Mouse (Mus musculus): ENCODE data around the gene Sik1. TPM values are rescaled to one million over a fixed set of nuclear protein-coding genes. Genes with fewer than 3 reads are reported as not detected.

Sik1 gene
- polyA plus RNA-seq, 1 experiment from 2014 or later: 18.6 TPM

DNA sequence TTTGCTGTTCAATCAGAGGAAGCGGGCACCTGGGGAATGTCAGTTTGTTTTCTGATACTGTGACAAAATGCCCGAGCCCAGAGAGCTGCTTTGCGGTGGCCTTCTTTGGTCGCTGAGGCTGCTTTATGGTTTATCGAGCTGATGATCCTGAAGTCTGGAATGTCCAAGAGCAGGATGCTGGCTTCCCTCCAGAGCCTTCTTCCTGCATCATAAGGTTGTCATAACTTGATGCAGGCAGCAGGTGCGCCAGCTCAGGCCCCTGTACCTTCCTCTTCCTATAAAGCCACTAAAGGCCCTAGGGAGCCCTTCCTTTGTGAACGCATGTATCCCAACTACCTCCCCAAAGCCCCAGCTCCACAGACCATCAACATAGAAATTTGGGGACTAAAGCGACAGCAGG is 5.3 kb upstream of the Sik1 start:
- Histone ChIP-seq H3K27ac (ENCODE audit: low read depth, low read length) (no peak overlapping the region), H3K9ac (replicated peaks; ENCODE audit: low read depth, low read length) (no peak overlapping the region), H3K9me3 (ENCODE audit: control insufficient read depth, low read length) (no peaks in the 10 kb centered on the region), H3K4me3 (ENCODE audit: low read depth, low read length) (no peak overlapping the region), H3K4me1 (ENCODE audit: control insufficient read depth, insufficient read depth, low read length) (0 out of 2 replicates have a peak, but pooled peaks cover 3% of the 10 kb centered on the region), H3K4me2 (ENCODE audit: low read depth, low read length) (no peak overlapping the region), H3K36me3 (ENCODE audit: control insufficient read depth, insufficient read depth, low read length) (no peaks in the 10 kb centered on the region), H3K27me3 (ENCODE audit: control insufficient read depth, insufficient read depth, low read length) (no peaks in the 10 kb centered on the region)
- no peak for ATAC-seq (ENCODE audit: low read depth)
- 94% methylated on average over 8 of the region's 8 CpGs for WGBS

DNA sequence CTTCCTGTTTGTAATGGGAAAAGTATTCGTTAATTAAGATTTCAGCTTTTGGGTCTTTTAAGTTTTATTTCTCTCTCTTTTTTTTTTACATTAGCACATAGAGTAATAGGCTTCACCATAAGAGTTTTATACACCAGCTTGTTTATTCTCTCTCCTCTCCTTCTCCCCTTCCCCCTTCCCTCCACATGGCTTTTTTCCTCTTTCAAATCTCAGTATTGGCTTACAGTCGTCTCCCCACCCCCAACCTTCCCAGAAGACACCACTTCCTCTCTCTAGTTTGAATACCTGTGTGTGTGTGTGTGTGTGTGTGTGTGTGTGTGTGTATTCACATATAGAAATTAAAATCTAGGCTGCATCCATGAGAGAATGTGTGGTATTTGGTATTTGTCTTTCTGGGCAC is 3.8 kb upstream of the Sik1 start:
- H3K4me3 ChIP-seq (ENCODE audit: low read depth, low read length): no peak overlapping the region
- H3K27me3 ChIP-seq (ENCODE audit: control insufficient read depth, insufficient read depth, low read length): no peaks in the 10 kb centered on the region
- no peak overlapping the region for H3K9ac ChIP-seq (replicated peaks; ENCODE audit: low read depth, low read length)
- no peaks in the 10 kb centered on the region for H3K9me3 ChIP-seq (ENCODE audit: control insufficient read depth, low read length)
- ATAC-seq (ENCODE audit: low read depth): no peak
- H3K27ac ChIP-seq (ENCODE audit: low read depth, low read length): no peak overlapping the region
- WGBS: 54% methylated on average over 2 of the region's 2 CpGs
- H3K4me1 ChIP-seq (ENCODE audit: control insufficient read depth, insufficient read depth, low read length): 0 out of 2 replicates have a peak, but pooled peaks cover 3% of the 10 kb centered on the region
- H3K36me3 ChIP-seq (ENCODE audit: control insufficient read depth, insufficient read depth, low read length): no peaks in the 10 kb centered on the region
- H3K4me2 ChIP-seq (ENCODE audit: low read depth, low read length): no peak overlapping the region

DNA sequence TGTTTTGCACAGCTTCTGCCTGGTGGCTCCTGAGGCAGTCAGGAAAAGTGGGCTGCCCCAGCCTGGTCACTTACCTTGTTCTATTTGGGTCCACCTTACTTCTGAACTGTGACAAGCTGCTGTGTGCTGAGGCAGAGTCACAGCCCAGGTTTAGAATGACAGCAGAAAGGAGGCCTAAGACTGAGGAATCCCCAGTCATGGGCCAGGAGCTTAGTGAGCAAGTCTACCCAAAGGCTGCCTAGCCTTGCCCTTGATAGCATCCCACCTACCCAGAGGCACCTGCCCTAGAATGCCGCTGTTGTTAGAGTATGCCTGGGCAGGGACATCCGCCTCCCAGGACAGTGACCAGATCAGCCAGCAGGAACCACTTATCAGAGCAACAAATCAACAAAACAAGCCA is 3.2 kb upstream of the Sik1 start:
- Histone ChIP-seq H3K4me1 (ENCODE audit: control insufficient read depth, insufficient read depth, low read length) (peaks cover 6% of the 10 kb centered on the region; the same call in 1 of the 2 replicates), H3K27me3 (ENCODE audit: control insufficient read depth, insufficient read depth, low read length) (no peaks in the 10 kb centered on the region), H3K4me2 (ENCODE audit: low read depth, low read length) (no peak overlapping the region), H3K27ac (ENCODE audit: low read depth, low read length) (no peak overlapping the region), H3K9ac (replicated peaks; ENCODE audit: low read depth, low read length) (no peak overlapping the region), H3K9me3 (ENCODE audit: control insufficient read depth, low read length) (no peaks in the 10 kb centered on the region), H3K36me3 (ENCODE audit: control insufficient read depth, insufficient read depth, low read length) (no peaks in the 10 kb centered on the region), H3K4me3 (ENCODE audit: low read depth, low read length) (no peak overlapping the region)
- WGBS: 93% methylated on average over 2 of the region's 2 CpGs
- ATAC-seq (ENCODE audit: low read depth): no peak

DNA sequence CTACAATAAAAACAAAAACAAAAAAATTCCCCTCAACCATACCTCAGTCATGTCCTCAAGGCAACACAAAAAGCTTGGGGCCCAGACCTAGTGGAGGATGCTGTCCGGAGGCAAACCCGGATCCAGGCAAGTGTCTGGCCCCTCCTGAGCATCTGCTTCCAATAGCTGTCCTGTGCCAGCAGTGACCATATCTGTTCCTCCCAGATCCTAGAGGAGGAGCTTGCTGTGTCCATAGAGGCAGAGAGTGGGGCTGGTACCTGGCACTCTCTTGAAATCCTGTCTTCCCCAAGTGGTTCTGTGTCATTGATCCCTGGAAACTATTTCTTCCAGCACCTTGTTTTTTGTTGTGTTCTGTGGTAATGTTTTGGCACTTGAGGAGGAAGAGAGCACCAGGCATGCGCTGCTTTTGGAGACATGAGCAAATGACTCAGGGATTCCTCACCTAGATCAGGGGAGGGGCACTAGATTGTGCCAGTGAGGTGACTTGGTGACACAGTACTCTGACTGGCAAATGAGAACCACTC is 2.4 kb upstream of the Sik1 start:
- Histone ChIP-seq H3K27ac (ENCODE audit: low read depth, low read length) (no peak overlapping the region), H3K9me3 (ENCODE audit: control insufficient read depth, low read length) (no peaks in the 10 kb centered on the region), H3K9ac (replicated peaks; ENCODE audit: low read depth, low read length) (no peak overlapping the region), H3K36me3 (ENCODE audit: control insufficient read depth, insufficient read depth, low read length) (no peaks in the 10 kb centered on the region), H3K27me3 (ENCODE audit: control insufficient read depth, insufficient read depth, low read length) (no peaks in the 10 kb centered on the region), H3K4me3 (ENCODE audit: low read depth, low read length) (no peak overlapping the region), H3K4me2 (ENCODE audit: low read depth, low read length) (no peak overlapping the region), H3K4me1 (ENCODE audit: control insufficient read depth, insufficient read depth, low read length) (peaks cover 14% of the 10 kb centered on the region; the same call in 1 of the 2 replicates)
- WGBS: 91% methylated on average over 3 of the region's 3 CpGs
- ATAC-seq (ENCODE audit: low read depth): no peak

DNA sequence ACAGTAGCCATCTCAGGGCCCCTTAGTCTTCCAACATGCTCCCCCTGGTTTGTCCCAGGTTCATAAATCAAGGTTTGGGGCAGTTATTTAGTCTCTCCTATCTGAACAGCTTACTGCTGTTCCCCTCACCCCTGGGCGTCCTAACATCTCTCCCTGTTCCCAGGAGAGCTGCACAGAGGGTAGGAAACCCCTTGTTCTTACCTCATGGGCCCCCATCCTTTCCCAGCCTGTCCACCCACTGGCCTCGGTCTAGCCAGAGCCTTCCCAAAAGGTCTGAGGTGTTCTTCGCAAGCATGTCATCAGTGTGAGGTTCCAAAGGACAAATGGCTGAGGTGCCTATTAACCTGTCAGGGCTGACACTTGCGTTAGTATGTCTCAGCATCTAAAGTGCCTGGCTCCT is 1.6 kb upstream of the Sik1 start:
- H3K9ac ChIP-seq (replicated peaks; ENCODE audit: low read depth, low read length): no peak overlapping the region
- peaks cover 18% of the 10 kb centered on the region; the same call in 1 of the 2 replicates for H3K4me1 ChIP-seq (ENCODE audit: control insufficient read depth, insufficient read depth, low read length)
- no peak overlapping the region for H3K27ac ChIP-seq (ENCODE audit: low read depth, low read length)
- no peak overlapping the region for H3K4me3 ChIP-seq (ENCODE audit: low read depth, low read length)
- no peak for ATAC-seq (ENCODE audit: low read depth)
- no peaks in the 10 kb centered on the region for H3K27me3 ChIP-seq (ENCODE audit: control insufficient read depth, insufficient read depth, low read length)
- no peak overlapping the region for H3K4me2 ChIP-seq (ENCODE audit: low read depth, low read length)
- H3K36me3 ChIP-seq (ENCODE audit: control insufficient read depth, insufficient read depth, low read length): no peaks in the 10 kb centered on the region
- 83% methylated on average over 4 of the region's 4 CpGs for WGBS
- no peaks in the 10 kb centered on the region for H3K9me3 ChIP-seq (ENCODE audit: control insufficient read depth, low read length)

DNA sequence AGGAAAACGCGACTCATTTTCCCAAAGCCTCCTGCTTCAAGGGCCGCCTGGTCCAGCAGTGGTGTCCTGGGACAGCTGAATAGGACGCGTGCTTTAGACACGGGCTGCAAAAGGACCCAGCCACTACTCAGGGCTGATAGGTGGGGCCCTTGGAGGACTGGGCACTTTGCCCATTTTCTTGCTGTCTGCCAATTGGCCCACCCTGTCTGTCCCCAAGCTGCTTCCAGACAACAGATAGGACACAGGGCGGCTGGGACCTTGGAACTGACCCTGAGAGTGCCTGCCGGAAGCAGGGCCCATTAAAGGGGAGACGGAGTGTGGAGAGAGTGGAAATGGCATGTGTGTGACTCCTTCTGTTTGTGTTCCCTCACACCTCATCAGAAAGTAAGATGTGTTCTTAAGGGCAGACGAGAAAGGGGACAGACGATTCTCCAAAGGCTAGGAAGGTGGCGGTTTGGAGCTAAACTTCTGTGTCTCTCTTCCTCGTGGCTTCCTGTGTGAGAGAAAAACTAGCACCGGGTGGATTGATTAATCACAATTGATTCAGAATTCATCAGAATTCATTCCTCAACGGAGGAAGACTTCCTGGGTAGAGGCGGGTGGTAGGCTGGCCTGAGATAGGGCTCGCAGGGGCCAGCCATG is 1.0 kb upstream of the Sik1 start:
- WGBS: 29% methylated on average over 17 of the region's 17 CpGs
- Histone ChIP-seq H3K27me3 (ENCODE audit: control insufficient read depth, insufficient read depth, low read length) (no peaks in the 10 kb centered on the region), H3K9ac (replicated peaks; ENCODE audit: low read depth, low read length) (peak overlapping the region; percentile 44), H3K4me3 (ENCODE audit: low read depth, low read length) (peak overlapping the region; percentile 70), H3K4me2 (ENCODE audit: low read depth, low read length) (peak overlapping the region; percentile 42), H3K27ac (ENCODE audit: low read depth, low read length) (peak overlapping the region; percentile 85), H3K36me3 (ENCODE audit: control insufficient read depth, insufficient read depth, low read length) (no peaks in the 10 kb centered on the region), H3K9me3 (ENCODE audit: control insufficient read depth, low read length) (no peaks in the 10 kb centered on the region), H3K4me1 (ENCODE audit: control insufficient read depth, insufficient read depth, low read length) (peaks cover 18% of the 10 kb centered on the region; the same call in 1 of the 2 replicates)
- peak; percentile 50 for ATAC-seq (ENCODE audit: low read depth)

DNA sequence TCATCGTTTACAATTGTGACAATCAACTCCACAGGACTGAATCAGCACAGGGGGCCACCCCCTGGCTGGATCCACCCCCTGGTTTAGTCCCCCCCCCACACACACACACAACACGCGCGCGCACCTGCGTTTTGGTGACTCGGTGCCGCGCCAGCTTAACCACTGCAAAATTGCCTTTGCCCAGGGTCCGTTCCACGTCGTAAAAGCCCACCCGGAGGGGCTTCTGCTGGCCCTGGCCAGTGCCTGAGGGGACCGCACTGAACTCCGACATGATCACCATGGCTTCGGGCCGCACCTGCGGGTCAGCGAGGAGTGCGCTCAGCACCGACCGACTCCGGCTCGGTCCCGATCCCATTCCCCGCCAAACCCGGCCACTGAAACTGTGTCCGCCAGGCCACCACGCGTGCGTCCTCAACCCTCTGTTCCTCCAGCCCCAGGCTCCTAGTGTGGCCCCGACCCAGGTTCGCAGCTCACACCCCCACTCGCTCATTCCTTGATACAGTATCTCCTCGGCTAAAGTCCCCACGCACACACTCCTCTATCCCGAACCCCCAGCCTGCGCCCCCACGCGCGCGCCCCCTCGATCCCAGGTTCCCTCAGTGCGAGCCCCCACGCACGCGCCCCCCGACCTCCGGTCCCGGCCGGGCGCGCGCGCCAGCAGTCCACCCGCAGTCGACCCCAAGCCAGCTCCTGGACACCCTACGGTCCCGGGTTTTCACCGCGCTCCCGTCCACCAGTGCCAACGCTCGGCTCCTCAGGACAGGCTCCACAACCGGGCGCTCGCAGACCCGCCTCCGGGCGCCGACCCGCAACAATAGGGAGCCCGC is 621 bp downstream of the Sik1 start:
- Histone ChIP-seq H3K36me3 (ENCODE audit: control insufficient read depth, insufficient read depth, low read length) (peaks cover 10% of the 10 kb centered on the region), H3K27ac (ENCODE audit: low read depth, low read length) (peak overlapping the region; percentile 85), H3K9ac (replicated peaks; ENCODE audit: low read depth, low read length) (peak overlapping the region; percentile 93), H3K27me3 (ENCODE audit: control insufficient read depth, insufficient read depth, low read length) (no peaks in the 10 kb centered on the region), H3K4me3 (ENCODE audit: low read depth, low read length) (peak overlapping the region; percentile 70), H3K9me3 (ENCODE audit: control insufficient read depth, low read length) (no peaks in the 10 kb centered on the region), H3K4me2 (ENCODE audit: low read depth, low read length) (peak overlapping the region; percentile 61), H3K4me1 (ENCODE audit: control insufficient read depth, insufficient read depth, low read length) (peaks cover 18% of the 10 kb centered on the region; the same call in 1 of the 2 replicates)
- ATAC-seq (ENCODE audit: low read depth): peak; percentile 61
- under 1% methylated on average over 72 of the region's 73 CpGs for WGBS

DNA sequence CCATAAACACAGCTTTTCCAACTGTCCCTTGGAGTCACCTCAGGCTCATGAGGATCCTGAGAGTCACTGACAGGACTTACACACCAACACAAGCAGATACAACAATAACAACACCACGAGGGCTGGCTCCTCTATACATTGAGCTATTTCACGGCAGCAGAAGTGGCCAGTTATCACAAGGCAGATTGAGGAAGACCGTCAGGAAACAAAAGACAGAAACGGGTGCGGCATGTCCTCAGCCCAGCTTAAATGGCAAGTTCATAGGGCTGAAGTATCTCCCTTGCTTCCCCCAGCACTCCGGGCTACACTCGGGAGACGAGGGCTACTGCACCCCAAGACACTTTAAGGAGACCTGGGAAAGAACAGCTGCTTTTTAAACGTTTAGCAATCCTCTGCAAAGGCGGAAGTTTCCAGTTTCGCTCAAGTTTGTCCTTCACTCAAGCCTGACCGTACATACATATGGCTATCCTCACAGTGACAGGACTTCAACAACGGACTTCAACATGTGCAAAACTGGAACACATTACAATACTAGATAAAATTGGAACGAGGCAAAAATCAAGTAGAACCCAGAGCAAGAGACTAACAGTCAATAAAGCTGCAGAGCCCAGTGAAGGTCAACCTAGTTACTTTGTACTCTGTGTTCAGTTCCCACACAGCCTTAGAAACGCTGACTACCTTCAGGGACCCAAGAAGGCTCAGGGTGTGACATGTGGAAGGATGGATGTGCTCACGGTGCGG is 2.0 kb downstream of the Sik1 start:
- ATAC-seq (ENCODE audit: low read depth): no peak
- H3K27ac ChIP-seq (ENCODE audit: low read depth, low read length): no peak overlapping the region
- H3K4me2 ChIP-seq (ENCODE audit: low read depth, low read length): peak overlapping the region; percentile 61
- H3K27me3 ChIP-seq (ENCODE audit: control insufficient read depth, insufficient read depth, low read length): no peaks in the 10 kb centered on the region
- H3K36me3 ChIP-seq (ENCODE audit: control insufficient read depth, insufficient read depth, low read length): peaks cover 24% of the 10 kb centered on the region
- H3K9me3 ChIP-seq (ENCODE audit: control insufficient read depth, low read length): no peaks in the 10 kb centered on the region
- no peak overlapping the region for H3K9ac ChIP-seq (replicated peaks; ENCODE audit: low read depth, low read length)
- H3K4me3 ChIP-seq (ENCODE audit: low read depth, low read length): peak overlapping the region; percentile 70; the same call in 1 of the 2 replicates
- WGBS: 70% methylated on average over 17 of the region's 17 CpGs
- peaks cover 18% of the 10 kb centered on the region; the same call in 1 of the 2 replicates for H3K4me1 ChIP-seq (ENCODE audit: control insufficient read depth, insufficient read depth, low read length)
